Mouse (Mus musculus) kidney, adult 11 months (tissue): Measurements from ENCODE around the gene Vwa5b2.
A peak's percentile ranks its signal among the peaks of the same experiment; 100 is the strongest.

Source experiments
- DNase-seq: peaks from one replicate; pipeline ENCODE4 v3.0.0; 2022

Vwa5b2 gene

GRCm38 (mm10) chr16:20611357-20612227 lies 22.3 kb downstream of the Vwa5b2 start, which contains the start of the genes Eef1akmt4, Gm49333 and Alg3:
Eef1akmt4 (plus strand) TSS chr16:20611593.
Gm49333 (plus strand) TSS chr16:20611610.
Alg3 (minus strand) TSS chr16:20611735.
- peak; percentile 91 for DNase-seq

GRCm38 (mm10) chr16:20619541-20620398 lies 30.5 kb downstream of the Vwa5b2 start:
- peak; percentile 8 for DNase-seq

- no peak for DNase-seq
These were observed 31.1 kb downstream of the Vwa5b2 start for GRCm38 (mm10) chr16:20620399-20620735.

DNA sequence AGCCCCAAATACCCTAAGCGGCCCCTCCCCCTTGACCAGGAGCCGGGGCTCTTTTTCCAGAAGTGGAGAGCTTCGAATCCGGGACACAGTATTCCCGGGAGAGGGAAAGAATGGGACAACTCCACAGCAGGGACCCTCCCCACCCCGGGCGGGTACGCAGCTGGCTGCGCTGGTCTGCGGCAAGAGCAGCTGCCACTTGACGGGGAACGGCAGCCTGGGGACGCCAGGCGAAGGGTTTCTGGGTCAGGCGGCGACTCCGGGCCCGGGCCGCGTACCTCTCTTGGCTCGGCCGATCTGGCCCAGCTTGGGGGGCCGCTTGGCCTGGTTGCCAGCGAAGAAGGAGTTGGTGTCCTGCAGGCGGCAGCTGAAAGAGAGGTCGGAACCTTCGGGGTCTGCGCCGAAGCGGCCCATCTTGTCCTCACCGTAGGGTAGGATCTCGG lies 31.5 kb downstream of the Vwa5b2 start:
- no peak for DNase-seq

DNA sequence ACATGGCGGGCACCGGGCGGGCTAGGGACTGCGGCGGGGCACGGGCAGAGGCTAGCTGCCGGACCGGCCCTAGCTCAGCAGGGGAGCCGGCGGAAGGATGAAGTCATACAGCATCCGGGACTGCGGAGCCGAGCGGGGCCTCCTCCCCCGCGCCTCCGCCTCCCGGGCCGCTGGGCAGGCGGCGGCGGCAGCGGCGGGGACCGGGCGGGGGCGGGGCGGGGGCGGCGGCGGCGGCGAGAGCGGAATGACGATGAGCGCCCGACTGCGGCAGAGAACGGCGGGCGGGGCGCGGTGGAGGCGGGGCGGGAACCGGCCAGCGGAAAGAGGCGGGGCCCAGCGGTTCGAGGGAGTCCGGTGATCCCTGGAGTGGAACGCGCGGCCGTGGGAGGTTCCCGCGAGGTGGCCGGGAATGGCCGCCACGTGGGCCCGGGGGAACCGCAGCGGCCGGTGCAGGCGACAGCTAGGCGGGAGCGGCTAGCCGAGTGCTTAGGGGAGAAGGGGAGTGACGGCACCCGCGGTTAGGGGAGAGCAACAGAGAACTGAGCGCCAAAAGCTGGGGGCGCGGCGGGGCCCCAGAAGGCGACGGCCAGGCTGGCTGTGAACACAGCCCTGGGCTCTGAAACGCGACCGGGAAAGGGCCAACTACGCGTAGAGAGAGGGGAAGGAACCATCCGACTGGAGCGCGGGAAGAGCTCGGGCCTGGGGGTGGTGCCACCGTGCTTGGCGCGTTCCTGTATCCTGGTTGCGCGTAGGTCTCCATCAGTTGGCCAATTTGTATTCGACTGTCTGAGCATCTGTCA lies 32.1 kb downstream of the Vwa5b2 start, which contains the start of gene Camk2n2:
TSS of gene Camk2n2 (minus strand) at position 97 of the 800 bp plus-strand sequence.
- peak; percentile 66 for DNase-seq

- peak; percentile 12 for DNase-seq
These were observed 32.9 kb downstream of the Vwa5b2 start for GRCm38 (mm10) chr16:20621991-20622685.

DNA sequence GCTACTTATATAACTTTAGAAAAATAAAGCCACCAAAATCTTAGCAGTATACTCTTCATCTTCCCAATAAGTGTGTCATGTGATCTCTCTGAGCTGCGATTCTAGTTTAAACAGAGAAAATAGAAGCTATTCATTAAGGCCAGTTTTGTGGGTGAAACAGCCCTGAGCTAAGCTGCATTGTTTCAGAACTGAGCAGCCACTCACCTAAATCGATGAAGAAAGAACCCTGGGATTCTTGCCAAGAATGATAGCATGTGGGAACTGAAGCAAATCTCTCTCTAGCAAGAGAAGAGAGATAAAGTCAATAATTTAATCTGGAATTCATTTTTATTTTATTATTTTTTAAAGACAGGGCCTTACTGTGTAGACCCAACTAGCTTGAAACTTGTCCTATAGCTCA lies 33.9 kb downstream of the Vwa5b2 start:
- DNase-seq: no peak

- DNase-seq: no peak
These were observed 39.7 kb downstream of the Vwa5b2 start for GRCm38 (mm10) chr16:20628871-20629391.

GRCm38 (mm10) chr16:20629731-20630634 lies 40.7 kb downstream of the Vwa5b2 start, which contains the start of gene Ece2:
Ece2 (plus strand) TSS chr16:20629828.
- no peak for DNase-seq

- no peak for DNase-seq
These were observed 48.1 kb downstream of the Vwa5b2 start for GRCm38 (mm10) chr16:20637410-20637809.

- no peak for DNase-seq
These were observed 49.1 kb downstream of the Vwa5b2 start for GRCm38 (mm10) chr16:20638367-20638766.

GRCm38 (mm10) chr16:20642161-20642560 lies 52.9 kb downstream of the Vwa5b2 start:
- peak; percentile 50 for DNase-seq

DNA sequence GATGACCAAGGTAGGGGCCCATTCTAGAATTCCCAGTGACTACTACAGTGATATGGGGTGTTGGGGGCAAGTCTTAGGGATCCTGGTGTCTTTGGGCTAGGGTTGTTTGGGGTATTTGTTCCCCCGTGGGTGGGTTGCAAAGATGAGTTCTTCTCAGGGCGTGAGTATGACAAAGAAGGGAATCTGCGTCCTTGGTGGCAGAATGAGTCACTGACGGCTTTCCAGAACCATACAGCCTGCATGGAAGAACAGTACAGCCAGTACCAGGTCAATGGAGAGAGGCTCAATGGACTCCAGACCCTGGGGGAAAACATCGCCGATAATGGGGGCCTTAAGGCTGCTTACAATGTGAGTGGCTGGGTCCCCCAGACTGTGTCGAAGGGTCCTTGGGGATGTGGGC lies 54.6 kb downstream of the Vwa5b2 start:
- DNase-seq: no peak

- DNase-seq: peak; percentile 94
These were observed 62.0 kb downstream of the Vwa5b2 start, which contains the start of gene Psmd2 for GRCm38 (mm10) chr16:20651076-20651946. Psmd2 (plus strand) TSS chr16:20651652.

GRCm38 (mm10) chr16:20651947-20652310 lies 62.7 kb downstream of the Vwa5b2 start:
- no peak for DNase-seq

GRCm38 (mm10) chr16:20653315-20653714 lies 64.0 kb downstream of the Vwa5b2 start:
- DNase-seq: no peak
